Mouse (Mus musculus): ENCODE data around the gene Eif4g3. TPM values are rescaled to one million over a fixed set of nuclear protein-coding genes. Genes with fewer than 3 reads are reported as not detected.

Gene Eif4g3
- total and polyA plus RNA-seq, 3 experiments, result 29.1 to 43.7 (median 39.7) TPM

DNA sequence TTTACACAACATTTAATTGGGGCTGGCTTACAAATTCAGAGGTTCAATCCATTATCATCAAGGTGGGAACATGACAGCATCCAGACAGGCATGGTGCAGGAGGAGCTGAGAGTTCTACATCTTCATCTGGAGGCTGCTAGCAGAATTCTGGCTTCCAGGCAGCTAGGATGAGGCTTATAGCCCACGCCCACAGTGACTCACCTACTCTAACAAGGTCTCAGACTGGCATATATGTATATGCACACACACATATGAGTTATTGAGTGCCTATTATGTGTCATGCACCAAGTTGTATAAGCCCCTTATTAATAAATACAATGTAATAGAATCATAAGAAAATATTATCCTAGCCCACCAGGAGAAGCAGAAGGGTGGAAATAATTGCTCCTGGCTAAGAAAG is 10.0 kb upstream of the Eif4g3 start:
- no peaks in the 10 kb centered on the region for H3K79me2 ChIP-seq (replicated peaks; ENCODE audit: control insufficient read depth, insufficient read depth, low read length)
- H3K36me3 ChIP-seq (ENCODE audit: control insufficient read depth, insufficient read depth, low read length), result no peaks in the 10 kb centered on the region
- intact Hi-C loops (cut with DNase I), result no loop called here
- 94% methylated on average over 1 of the region's 1 CpGs for WGBS
- no peaks in the 10 kb centered on the region for H3K4me1 ChIP-seq (ENCODE audit: control insufficient read depth, insufficient read depth, low read length)
- H3K9ac ChIP-seq (ENCODE audit: low read depth, low read length), result no peak overlapping the region
- no peak overlapping the region for H3K27ac ChIP-seq
- no peak overlapping the region for H3K4me3 ChIP-seq
- no peak for TF ChIP-seq EP300 (IDR thresholded peaks at IDR 0.05; ENCODE audit: insufficient read depth, low read depth, low read length)
- no peak for TF ChIP-seq CTCF (IDR thresholded peaks at IDR 0.05)
- TF ChIP-seq POLR2A (IDR thresholded peaks at IDR 0.05; ENCODE audit: insufficient read depth, low read depth, low read length), result no peak
- no peak for DNase-seq
- H3K27me3 ChIP-seq (ENCODE audit: control insufficient read depth, insufficient read depth, low read length), result no peaks in the 10 kb centered on the region

DNA sequence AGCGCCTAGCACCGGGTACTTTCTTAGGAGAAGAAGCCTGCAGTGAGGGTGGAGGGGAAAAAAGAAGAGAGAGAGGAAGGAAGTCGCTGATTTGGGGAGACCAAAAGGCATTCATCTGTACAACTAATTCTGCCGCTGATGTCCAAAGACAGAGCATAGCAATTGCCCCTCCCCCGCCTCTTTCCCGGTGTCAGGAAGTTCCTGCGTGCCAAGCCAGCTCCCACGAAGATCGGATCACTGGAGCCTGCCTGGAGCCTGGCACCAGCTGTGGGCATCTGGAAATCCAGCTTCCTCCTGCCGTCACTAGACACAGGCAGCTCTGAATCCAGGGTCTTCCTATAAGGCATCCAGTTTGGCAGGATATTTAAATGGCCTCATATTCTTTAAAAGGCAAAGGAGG is 8.6 kb upstream of the Eif4g3 start:
- DNase-seq, result peak in 1 of 2 experiments; percentile 40
- Histone ChIP-seq H3K4me1 (ENCODE audit: control insufficient read depth, insufficient read depth, low read length) (no peaks in the 10 kb centered on the region), H3K27me3 (ENCODE audit: control insufficient read depth, insufficient read depth, low read length) (no peaks in the 10 kb centered on the region), H3K9ac (ENCODE audit: low read depth, low read length) (no peak overlapping the region), H3K36me3 (ENCODE audit: control insufficient read depth, insufficient read depth, low read length) (no peaks in the 10 kb centered on the region), H3K79me2 (replicated peaks; ENCODE audit: control insufficient read depth, insufficient read depth, low read length) (no peaks in the 10 kb centered on the region), H3K4me3 (no peak overlapping the region), H3K27ac (no peak overlapping the region)
- TF ChIP-seq POLR2A (IDR thresholded peaks at IDR 0.05; ENCODE audit: insufficient read depth, low read depth, low read length), result no peak
- no peak for TF ChIP-seq EP300 (IDR thresholded peaks at IDR 0.05; ENCODE audit: insufficient read depth, low read depth, low read length)
- no peak for TF ChIP-seq CTCF (IDR thresholded peaks at IDR 0.05)
- 17% methylated on average over 10 of the region's 10 CpGs for WGBS
- intact Hi-C loops (cut with DNase I), result no loop called here

DNA sequence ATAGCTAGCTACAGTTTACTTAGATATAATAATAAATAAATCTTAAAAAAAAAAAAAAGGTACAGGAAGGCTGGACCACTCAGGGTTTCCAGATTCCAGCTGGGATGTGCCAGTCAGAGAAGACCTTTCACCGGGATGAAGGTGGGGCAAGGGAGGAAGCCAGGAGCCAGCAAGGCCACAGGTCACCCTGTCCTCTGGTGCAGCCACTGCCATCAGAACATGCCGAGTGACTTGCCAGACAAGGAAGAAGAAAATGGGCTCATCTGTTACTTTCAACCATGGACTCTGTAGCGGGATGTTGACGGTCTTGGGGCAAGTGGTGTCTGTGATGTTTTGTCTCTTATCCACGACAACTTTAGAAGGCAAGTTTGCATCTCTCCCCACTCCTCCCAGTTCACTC is 8.1 kb upstream of the Eif4g3 start:
- H3K4me3 ChIP-seq, result no peak overlapping the region
- H3K36me3 ChIP-seq (ENCODE audit: control insufficient read depth, insufficient read depth, low read length), result no peaks in the 10 kb centered on the region
- H3K27me3 ChIP-seq (ENCODE audit: control insufficient read depth, insufficient read depth, low read length), result no peaks in the 10 kb centered on the region
- intact Hi-C loops (cut with DNase I), result no loop called here
- WGBS, result 70% methylated on average over 5 of the region's 5 CpGs
- no peak overlapping the region for H3K9ac ChIP-seq (ENCODE audit: low read depth, low read length)
- H3K27ac ChIP-seq, result no peak overlapping the region
- no peak for DNase-seq
- no peaks in the 10 kb centered on the region for H3K79me2 ChIP-seq (replicated peaks; ENCODE audit: control insufficient read depth, insufficient read depth, low read length)
- no peaks in the 10 kb centered on the region for H3K4me1 ChIP-seq (ENCODE audit: control insufficient read depth, insufficient read depth, low read length)
- TF ChIP-seq EP300 (IDR thresholded peaks at IDR 0.05; ENCODE audit: insufficient read depth, low read depth, low read length) (no peak), CTCF (IDR thresholded peaks at IDR 0.05) (no peak), POLR2A (IDR thresholded peaks at IDR 0.05; ENCODE audit: insufficient read depth, low read depth, low read length) (no peak)

DNA sequence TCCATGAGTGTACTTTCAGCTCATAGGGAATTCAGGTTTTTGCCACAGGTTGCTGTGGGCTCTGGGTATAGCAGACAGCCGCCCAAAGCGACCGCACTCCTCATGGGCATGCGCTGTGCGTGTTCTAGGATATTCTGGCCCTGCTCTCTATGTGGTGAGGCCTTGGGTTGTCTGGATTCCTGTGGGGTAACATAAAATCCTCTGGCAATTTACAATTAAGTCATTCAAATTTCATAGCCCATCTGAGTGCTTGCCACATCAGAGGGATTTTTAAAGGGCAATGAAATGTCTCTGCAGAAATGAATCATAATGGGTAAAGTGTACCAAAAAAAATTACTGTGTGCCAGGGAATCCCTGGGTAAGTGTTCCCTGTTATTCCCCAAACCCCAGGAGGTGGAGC is 3.4 kb upstream of the Eif4g3 start:
- 94% methylated on average over 5 of the region's 5 CpGs for WGBS
- Histone ChIP-seq H3K27me3 (ENCODE audit: control insufficient read depth, insufficient read depth, low read length) (no peaks in the 10 kb centered on the region), H3K79me2 (replicated peaks; ENCODE audit: control insufficient read depth, insufficient read depth, low read length) (no peaks in the 10 kb centered on the region), H3K36me3 (ENCODE audit: control insufficient read depth, insufficient read depth, low read length) (no peaks in the 10 kb centered on the region), H3K4me3 (no peak overlapping the region), H3K4me1 (ENCODE audit: control insufficient read depth, insufficient read depth, low read length) (peaks cover 3% of the 10 kb centered on the region), H3K9ac (ENCODE audit: low read depth, low read length) (no peak overlapping the region), H3K27ac (no peak overlapping the region)
- intact Hi-C loops (cut with DNase I), result no loop called here
- TF ChIP-seq EP300 (IDR thresholded peaks at IDR 0.05; ENCODE audit: insufficient read depth, low read depth, low read length) (no peak), CTCF (IDR thresholded peaks at IDR 0.05) (no peak), POLR2A (IDR thresholded peaks at IDR 0.05; ENCODE audit: insufficient read depth, low read depth, low read length) (no peak)
- DNase-seq, result no peak

DNA sequence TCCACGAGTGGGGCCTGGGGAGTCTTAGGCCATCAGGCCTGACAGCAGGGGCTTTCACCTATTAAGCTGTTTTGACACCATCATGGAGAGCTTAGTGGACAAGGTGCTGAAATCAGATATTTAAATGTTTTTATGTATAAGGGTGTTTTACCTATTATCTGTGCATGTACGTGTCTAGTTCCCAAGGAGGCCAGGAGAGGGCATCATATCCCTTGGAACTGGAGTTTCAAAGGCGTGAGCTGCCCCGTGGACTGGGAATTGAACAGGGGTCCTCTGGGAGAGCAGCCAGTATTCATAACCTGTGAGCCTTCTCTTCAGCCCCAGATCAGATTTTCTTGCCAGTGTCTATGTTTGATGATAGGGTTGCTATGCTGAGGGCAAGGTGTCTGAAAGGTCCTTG is 2.4 kb upstream of the Eif4g3 start:
- Histone ChIP-seq H3K27me3 (ENCODE audit: control insufficient read depth, insufficient read depth, low read length) (no peaks in the 10 kb centered on the region), H3K4me3 (no peak overlapping the region), H3K36me3 (ENCODE audit: control insufficient read depth, insufficient read depth, low read length) (no peaks in the 10 kb centered on the region), H3K4me1 (ENCODE audit: control insufficient read depth, insufficient read depth, low read length) (peaks cover 5% of the 10 kb centered on the region), H3K27ac (no peak overlapping the region), H3K79me2 (replicated peaks; ENCODE audit: control insufficient read depth, insufficient read depth, low read length) (0 out of 2 replicates have a peak, but pooled peaks cover under 1% of the 10 kb centered on the region), H3K9ac (ENCODE audit: low read depth, low read length) (no peak overlapping the region)
- intact Hi-C loops (cut with DNase I), result loop anchor here (10.0 kb wide), 1 partner anchor 114 kb away; no protein-coding TSS in a partner anchor
- no peak for TF ChIP-seq EP300 (IDR thresholded peaks at IDR 0.05; ENCODE audit: insufficient read depth, low read depth, low read length)
- peak; percentile 23 for TF ChIP-seq CTCF (IDR thresholded peaks at IDR 0.05)
- 91% methylated on average over 4 of the region's 4 CpGs for WGBS
- DNase-seq, result no peak

DNA sequence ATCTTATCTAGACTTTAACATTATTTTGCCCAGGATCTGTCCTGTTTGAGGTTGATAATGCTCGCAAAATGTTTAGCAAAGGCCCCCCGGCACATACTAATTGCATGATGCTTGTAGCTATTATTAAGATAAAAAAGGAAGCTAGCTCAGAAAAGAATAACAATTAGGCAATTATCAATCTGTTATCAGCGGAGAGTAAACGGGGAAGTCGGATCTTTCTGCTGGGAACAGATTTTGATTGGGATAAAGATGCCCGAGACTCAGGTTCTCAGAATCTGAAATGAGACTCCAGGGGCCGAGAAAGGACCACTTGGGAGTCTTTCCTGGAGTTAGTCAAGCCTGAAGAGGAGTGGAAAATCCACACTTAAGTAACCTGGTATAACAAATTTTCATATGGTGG is 1.6 kb upstream of the Eif4g3 start:
- no peak overlapping the region for H3K9ac ChIP-seq (ENCODE audit: low read depth, low read length)
- H3K79me2 ChIP-seq (replicated peaks; ENCODE audit: control insufficient read depth, insufficient read depth, low read length), result 0 out of 2 replicates have a peak, but pooled peaks cover 1% of the 10 kb centered on the region
- intact Hi-C loops (cut with DNase I), result loop anchor here (10.0 kb wide), 1 partner anchor 114 kb away; no protein-coding TSS in a partner anchor
- peaks cover 8% of the 10 kb centered on the region for H3K4me1 ChIP-seq (ENCODE audit: control insufficient read depth, insufficient read depth, low read length)
- no peak overlapping the region for H3K27ac ChIP-seq
- no peaks in the 10 kb centered on the region; the same call in 1 of the 2 replicates for H3K36me3 ChIP-seq (ENCODE audit: control insufficient read depth, insufficient read depth, low read length)
- no peak overlapping the region for H3K4me3 ChIP-seq
- 76% methylated on average over 7 of the region's 7 CpGs for WGBS
- TF ChIP-seq EP300 (IDR thresholded peaks at IDR 0.05; ENCODE audit: insufficient read depth, low read depth, low read length) (no peak), POLR2A (IDR thresholded peaks at IDR 0.05; ENCODE audit: insufficient read depth, low read depth, low read length) (no peak), CTCF (IDR thresholded peaks at IDR 0.05) (no peak)
- DNase-seq, result no peak
- no peaks in the 10 kb centered on the region for H3K27me3 ChIP-seq (ENCODE audit: control insufficient read depth, insufficient read depth, low read length)
